Mouse (Mus musculus): ENCODE results near the gene Fra10ac1.

GRCm38 (mm10) chr19:38179675-38180074 lies 44.3 kb downstream of the Fra10ac1 start:
- TF ChIP-seq GATA1 (IDR thresholded peaks at IDR 0.05; ENCODE audit: low read length) (no peak), TAL1 (IDR thresholded peaks at IDR 0.05; ENCODE audit: low read length) (no peak)

Data from erythroblast, embryonic 14.5 days (primary cell).